Mouse (Mus musculus) left cerebral cortex, postnatal 25 days (tissue): ENCODE results near the gene Tdg. TPM values are rescaled to one million over a fixed set of nuclear protein-coding genes. Genes with fewer than 3 reads are reported as not detected.

Source experiments
- total RNA-seq, 2 experiments: library from RNA; stranded (reverse); gene quantifications; 2 replicates each; pipeline ENCODE4 v1.2.3; 2021

Gene Tdg
- total RNA-seq, 2 experiments from 2014 or later: 50.0 to 55.6 TPM

Other genes with a start within 250 kb of the Tdg start
- not detected for gene Gm1553, start 137.2 kb upstream of the Tdg start, total RNA-seq
- gene 1190007I07Rik, start 6.6 kb upstream of the Tdg start, total RNA-seq: 10 to 100 TPM; 19.9 to 20.8 TPM
- gene Glt8d2, start 60.8 kb downstream of the Tdg start, total RNA-seq: 10 to 100 TPM; 14.6 to 22.7 TPM
- 10 to 100 TPM; 43.0 to 45.2 TPM for gene Hcfc2, start 66.3 kb downstream of the Tdg start, total RNA-seq
- 10 to 100 TPM; 59.7 to 63.4 TPM for gene Nfyb, start 134.3 kb downstream of the Tdg start, total RNA-seq
- gene Txnrd1, start 204.1 kb downstream of the Tdg start, total RNA-seq: 10 to 100 TPM; 43.0 to 43.4 TPM
- 1 to 10 TPM in 1 of 2 experiments, under 1 TPM in 1; 0.66 to 2.4 TPM for gene Eid3, start 236.8 kb downstream of the Tdg start, total RNA-seq